Mouse (Mus musculus) naive thymus-derived CD4-positive, alpha-beta T cell, adult 2 months (primary cell): ENCODE data around the gene Slc23a3.

Experiments
- DNase-seq: peaks from one replicate; pipeline ENCODE4 v3.0.0-alpha.2; 2011; ENCODE audit warnings: low read depth

Slc23a3 gene

GRCm38 (mm10) chr1:75133421-75134207 lies at the start of gene Slc23a3:
Slc23a3 (minus strand) TSS chr1:75133890.
- DNase-seq, result no peak

- DNase-seq, result no peak
Measured at GRCm38 (mm10) chr1:75182160-75182559, 48.5 kb upstream of the Slc23a3 start.

- no peak for DNase-seq
Measured at GRCm38 (mm10) chr1:75181377-75181870, 47.7 kb upstream of the Slc23a3 start.

GRCm38 (mm10) chr1:75180741-75181140 lies 47.1 kb upstream of the Slc23a3 start:
- no peak for DNase-seq

- DNase-seq, result peak; percentile 82
Measured at GRCm38 (mm10) chr1:75180105-75180590, 46.5 kb upstream of the Slc23a3 start, which contains the start of gene Abcb6. Abcb6 (minus strand) TSS chr1:75180392.

- DNase-seq, result peak; percentile 23
Measured at GRCm38 (mm10) chr1:75179334-75180104, 45.8 kb upstream of the Slc23a3 start.

- peak; percentile 98 for DNase-seq
Measured at GRCm38 (mm10) chr1:75168472-75169464, 35.1 kb upstream of the Slc23a3 start, which contains the start of gene Zfand2b. Zfand2b (plus strand) TSS chr1:75168646.

- no peak for DNase-seq
Measured at GRCm38 (mm10) chr1:75168093-75168471, 34.4 kb upstream of the Slc23a3 start.

GRCm38 (mm10) chr1:75160256-75160617 lies 26.5 kb upstream of the Slc23a3 start:
- no peak for DNase-seq

GRCm38 (mm10) chr1:75159540-75160255 lies 26.0 kb upstream of the Slc23a3 start:
- DNase-seq, result no peak

GRCm38 (mm10) chr1:75158990-75159389 lies 25.3 kb upstream of the Slc23a3 start:
- DNase-seq, result no peak

GRCm38 (mm10) chr1:75155837-75156236 lies 22.1 kb upstream of the Slc23a3 start:
- no peak for DNase-seq

GRCm38 (mm10) chr1:75148727-75149126 lies 15.0 kb upstream of the Slc23a3 start:
- no peak for DNase-seq

GRCm38 (mm10) chr1:75147411-75148135 lies 13.9 kb upstream of the Slc23a3 start:
- DNase-seq, result no peak

GRCm38 (mm10) chr1:75145589-75145988 lies 11.9 kb upstream of the Slc23a3 start:
- no peak for DNase-seq

GRCm38 (mm10) chr1:75142301-75143261 lies 8.9 kb upstream of the Slc23a3 start, which contains the start of the genes Cnppd1 and Retreg2:
Cnppd1 (minus strand) TSS chr1:75142711.
Retreg2 (plus strand) TSS chr1:75142778.
- peak; percentile 99 for DNase-seq

GRCm38 (mm10) chr1:75141486-75142190 lies 7.9 kb upstream of the Slc23a3 start:
- DNase-seq, result peak; percentile 84

GRCm38 (mm10) chr1:75140601-75141190 lies 7.0 kb upstream of the Slc23a3 start:
- peak; percentile 32 for DNase-seq
